Mouse (Mus musculus) CD4-positive helper T cell, adult 2 months (primary cell): ENCODE data around the gene Rsrp1.
"Not testable (repeated sequence)": the region's sequence is repeated elsewhere in the genome, so short reads cannot be mapped to it uniquely, and the experiment has no call there.

Experiments
- DNase-seq: peaks from one replicate; pipeline ENCODE4 v3.0.0-alpha.2; 2012; ENCODE audit warnings: low read depth, missing footprints, low spot score

Gene Rsrp1

DNA sequence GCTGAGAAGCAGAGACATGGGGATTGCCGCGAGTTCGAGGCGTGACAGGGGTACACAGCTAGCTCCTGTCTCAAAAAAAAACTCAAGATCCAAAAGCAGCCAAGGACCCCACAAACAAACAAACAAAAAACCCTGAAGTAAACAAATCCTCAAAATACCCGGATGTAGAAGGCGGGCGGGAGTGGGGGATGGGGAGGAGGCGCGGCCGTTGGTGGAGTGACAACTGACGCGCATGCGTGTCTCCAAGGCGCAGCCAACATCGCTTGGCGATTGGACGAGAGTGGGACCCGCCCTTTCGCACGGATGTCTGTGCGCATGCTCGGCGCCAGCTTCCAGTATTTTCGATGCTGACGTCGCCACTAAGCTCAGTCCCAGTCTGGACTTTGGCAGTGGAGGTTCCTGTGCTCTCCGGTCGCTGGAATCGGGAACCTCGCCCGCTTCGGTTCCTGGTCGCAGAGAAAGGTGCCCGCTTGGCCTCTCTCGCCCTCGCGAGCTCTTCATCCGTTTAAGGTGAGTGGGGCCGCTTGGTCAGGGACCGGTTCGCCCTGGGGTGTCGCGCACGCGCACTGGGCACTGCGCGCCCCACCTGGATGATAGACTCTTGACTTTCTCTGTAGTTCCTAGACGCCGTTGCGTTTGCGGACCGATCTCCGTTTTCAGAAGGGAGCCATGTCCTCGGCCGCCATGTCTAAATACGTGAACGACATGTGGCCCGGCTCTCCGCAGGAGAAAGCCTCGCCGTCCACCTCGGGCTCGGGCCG lies at the start of gene Rsrp1:
Rsrp1 (plus strand) TSS at position 335 of the 761 bp plus-strand sequence.
- DNase-seq, result peak; percentile 99

- DNase-seq, result no peak
These were observed 47.2 kb upstream of the Rsrp1 start for GRCm38 (mm10) chr4:134876171-134876570.

GRCm38 (mm10) chr4:134879410-134879981 lies 43.9 kb upstream of the Rsrp1 start:
- DNase-seq, result peak; percentile 70

DNA sequence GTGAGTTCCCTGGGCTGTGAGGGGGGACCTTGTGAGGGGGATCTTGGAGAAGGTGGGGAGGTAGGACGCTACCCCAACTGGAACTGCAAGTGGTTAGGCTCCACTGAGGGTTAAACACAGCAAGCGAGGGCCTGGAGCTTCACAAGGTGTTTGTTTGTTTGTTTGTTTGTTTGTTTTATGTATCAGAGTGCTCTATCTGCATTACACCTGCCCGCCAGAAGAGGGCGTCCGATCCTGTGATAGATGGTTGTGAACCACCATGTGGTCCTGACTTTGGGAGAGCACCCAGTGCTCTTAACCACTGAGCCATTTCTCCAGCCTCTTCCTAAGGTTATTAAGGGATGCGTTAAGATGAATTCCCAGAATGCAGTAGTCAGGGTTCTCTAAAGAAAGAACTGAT lies 43.4 kb upstream of the Rsrp1 start:
- DNase-seq, result peak; percentile 44

DNA sequence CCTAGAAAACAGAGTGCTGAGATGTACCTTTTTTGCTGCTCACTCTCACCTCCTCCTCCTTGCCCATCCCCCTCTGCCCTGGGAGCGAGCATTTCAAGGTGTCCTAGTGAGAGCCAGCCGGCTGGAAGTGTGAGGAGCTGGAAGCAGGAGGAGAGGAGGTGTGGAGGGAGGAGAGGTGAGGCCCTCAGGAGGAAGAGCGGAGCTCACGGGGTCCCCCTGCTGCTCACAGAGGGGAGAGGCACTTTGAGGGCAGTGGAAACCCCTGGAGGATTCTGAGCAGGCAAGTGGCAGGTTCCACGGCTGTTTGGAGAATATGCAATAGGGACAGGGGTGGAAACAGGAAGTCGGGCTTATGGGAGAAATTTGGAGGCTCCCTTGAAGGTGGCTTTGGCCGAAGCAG lies 40.1 kb upstream of the Rsrp1 start:
- peak; percentile 46 for DNase-seq

- no peak for DNase-seq
These were observed 39.6 kb upstream of the Rsrp1 start for GRCm38 (mm10) chr4:134883808-134884207.

GRCm38 (mm10) chr4:134884364-134884763 lies 39.0 kb upstream of the Rsrp1 start:
- DNase-seq, result no peak

DNA sequence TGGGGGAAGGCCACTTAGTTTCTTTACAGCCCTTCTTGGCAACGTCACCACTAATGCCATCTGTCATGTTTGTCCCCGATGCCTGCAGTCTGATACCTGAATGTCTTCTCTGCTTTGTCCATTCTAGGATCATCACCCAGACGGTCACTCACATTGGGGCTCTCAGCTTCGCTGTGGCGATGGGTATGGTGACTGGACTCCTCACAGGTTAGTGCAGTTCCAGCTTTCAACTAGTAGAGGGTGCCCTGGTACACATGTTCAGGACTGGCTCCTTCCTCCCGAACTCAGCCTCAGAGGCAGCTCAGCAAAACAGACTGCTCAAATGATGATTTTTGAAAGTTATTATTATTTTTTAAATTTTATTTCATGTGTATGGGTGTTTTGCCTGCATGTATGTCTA lies 31.3 kb upstream of the Rsrp1 start:
- DNase-seq, result no peak

GRCm38 (mm10) chr4:134897256-134897655 lies 26.1 kb upstream of the Rsrp1 start:
- no peak for DNase-seq

DNA sequence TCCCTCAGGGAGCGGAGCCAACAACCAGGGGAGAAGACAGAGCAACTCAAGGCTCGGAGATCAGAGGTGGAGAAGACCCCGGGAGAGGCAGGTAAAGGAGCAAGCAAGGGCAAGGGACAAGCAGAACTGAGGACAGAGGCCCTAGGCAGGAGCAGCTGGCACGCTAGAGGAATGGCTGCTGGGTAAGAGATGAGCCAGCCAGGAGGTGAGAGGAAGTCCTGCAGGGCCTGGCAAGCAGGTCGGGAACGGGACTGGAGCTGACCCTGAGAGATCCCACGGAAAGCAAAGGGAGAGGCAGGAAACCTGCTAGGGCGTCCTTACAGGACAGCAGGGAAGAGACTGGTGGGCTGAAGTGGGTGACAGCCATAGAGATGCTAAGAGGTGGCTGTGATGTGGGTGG lies 22.3 kb upstream of the Rsrp1 start:
- DNase-seq, result no peak

GRCm38 (mm10) chr4:134903046-134903445 lies 20.3 kb upstream of the Rsrp1 start:
- no peak for DNase-seq

GRCm38 (mm10) chr4:134911406-134911805 lies 12.0 kb upstream of the Rsrp1 start:
- not testable (repeated sequence) for DNase-seq

- DNase-seq, result peak; percentile 85
These were observed 10.0 kb upstream of the Rsrp1 start for GRCm38 (mm10) chr4:134913413-134913812.

DNA sequence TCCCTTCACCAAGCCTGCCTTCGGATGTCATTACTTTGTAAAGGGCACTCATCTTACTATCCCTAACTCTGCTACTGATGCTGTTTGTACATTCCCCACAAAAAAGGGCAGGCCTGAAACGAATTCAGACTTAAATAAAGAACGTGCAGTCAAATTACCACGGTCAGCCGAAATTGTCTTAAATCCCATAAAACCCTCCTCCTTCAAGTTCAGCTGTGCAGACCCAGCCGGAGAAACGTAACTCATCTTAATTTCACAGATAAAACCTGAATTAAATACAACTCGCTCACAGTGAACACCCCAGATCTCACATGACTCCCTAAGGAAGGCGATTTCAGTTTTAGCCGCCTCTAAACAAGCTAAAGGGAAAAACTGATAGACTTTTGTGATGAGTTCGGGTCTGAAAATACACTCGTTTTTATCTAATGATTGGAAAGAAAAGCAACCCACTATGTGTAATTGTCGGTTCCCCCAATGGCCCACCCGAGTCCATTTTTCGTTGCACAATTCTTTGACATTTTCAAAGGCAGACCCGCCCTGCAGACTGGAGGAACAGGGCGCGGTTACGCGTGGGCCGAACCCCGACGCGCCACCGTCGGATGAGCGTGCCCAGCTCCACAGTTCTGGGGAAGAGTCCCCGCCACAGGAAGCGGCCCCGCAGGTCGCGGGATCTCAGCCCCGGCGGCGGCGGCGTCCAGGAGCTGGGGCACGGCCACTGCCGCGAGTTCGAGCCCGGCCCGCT lies 9.1 kb upstream of the Rsrp1 start:
- DNase-seq, result no peak

- DNase-seq, result peak; percentile 96
These were observed 8.6 kb upstream of the Rsrp1 start, which contains the start of gene Tmem50a for GRCm38 (mm10) chr4:134914864-134915209. TSS of gene Tmem50a (minus strand) at chr4:134915024.

DNA sequence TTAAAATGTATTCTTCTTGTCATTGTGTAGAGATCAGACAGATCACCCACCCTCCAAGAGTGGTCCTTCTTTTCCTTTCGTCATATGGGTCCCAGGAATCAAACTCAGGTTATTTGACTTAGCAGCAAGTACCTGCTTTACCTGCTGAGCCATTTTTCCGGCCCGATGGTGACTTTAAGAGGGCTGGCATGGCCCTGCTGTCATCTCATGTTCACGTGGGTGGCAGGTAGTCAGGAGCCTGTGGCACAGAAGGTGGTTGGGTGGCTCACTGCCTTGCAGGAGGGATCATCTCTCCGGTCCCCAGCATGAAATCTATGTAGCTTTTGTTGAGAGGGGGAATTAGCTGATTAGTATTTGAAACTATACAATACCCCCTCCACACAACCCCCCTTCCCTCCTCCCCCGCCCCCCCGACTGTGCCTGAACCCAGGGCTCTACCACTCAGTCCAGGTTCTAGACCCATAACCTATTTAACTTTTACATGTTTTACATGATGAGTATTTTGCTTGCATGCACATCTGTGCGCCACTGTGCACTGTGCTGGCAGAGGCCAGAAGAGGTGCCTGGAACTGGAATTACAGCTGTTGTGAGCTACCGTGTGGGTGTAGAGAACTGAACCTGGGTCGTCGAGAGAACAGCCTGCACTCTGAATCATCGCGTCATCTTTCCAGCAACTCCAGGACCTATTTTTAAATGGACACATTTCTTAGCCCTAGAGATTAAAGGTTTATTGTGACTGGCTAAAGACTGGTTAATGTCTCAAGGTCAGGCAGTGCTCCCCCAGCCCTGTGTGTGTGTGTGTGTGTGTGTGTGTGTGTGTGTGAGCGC lies 8.0 kb upstream of the Rsrp1 start:
- no peak for DNase-seq

- DNase-seq, result no peak
These were observed 6.2 kb upstream of the Rsrp1 start for GRCm38 (mm10) chr4:134917194-134917593.

DNA sequence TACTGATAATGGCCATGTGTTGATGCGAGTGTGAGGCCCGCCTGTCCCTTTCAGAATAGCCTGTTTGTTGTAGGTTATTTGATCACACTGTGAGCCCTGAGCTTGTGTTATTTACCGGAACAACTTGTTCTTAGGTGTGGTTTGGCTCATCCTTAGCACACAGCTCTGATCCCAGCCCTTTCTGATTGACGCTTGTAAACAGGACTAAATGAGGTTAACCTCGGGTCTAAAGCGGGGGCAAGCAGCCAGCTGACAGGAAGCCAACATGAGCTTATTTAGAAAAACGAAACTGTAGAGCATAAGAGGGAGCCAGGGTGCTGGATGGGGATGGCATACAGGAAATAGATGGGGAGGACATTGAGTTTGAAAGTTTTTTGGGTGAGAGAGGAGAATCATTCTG lies 5.0 kb upstream of the Rsrp1 start:
- peak; percentile 92 for DNase-seq

- peak; percentile 76 for DNase-seq
These were observed 3.5 kb upstream of the Rsrp1 start for GRCm38 (mm10) chr4:134919733-134920540.

DNA sequence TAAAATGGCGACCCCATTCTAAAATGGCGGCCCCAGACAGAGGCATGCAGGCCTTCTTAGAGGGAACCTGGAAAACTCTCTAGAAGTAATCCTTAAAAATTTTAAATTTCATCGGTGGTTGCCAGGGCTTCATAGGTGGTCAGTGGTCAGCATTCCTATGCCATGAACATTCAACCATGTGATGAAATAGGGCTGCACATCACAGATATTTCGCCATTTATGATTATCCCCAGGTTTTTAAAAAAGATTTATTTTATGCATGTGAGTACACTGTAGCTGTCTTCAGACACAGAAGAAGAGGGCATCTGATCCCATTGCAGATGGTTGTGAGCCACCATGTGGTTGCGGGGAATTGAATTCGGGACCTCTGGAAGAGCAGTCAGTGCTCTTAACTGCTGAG lies 2.8 kb upstream of the Rsrp1 start:
- DNase-seq, result no peak

- no peak for DNase-seq
These were observed 1.7 kb upstream of the Rsrp1 start for GRCm38 (mm10) chr4:134921703-134922102.
